Mouse (Mus musculus): Measurements from ENCODE around the gene Mier1. TPM values are rescaled to one million over a fixed set of nuclear protein-coding genes. Genes with fewer than 3 reads are reported as not detected.
A peak's percentile ranks its signal among the peaks of the same experiment; 100 is the strongest.

Mier1 gene
- polyA plus RNA-seq, 1 experiment from 2014 or later, result 26.6 TPM

GRCm38 (mm10) chr4:103199086-103199485, 84.9 kb downstream of the Mier1 start:
- no peaks in the 10 kb centered on the region for H3K27me3 ChIP-seq
- peaks cover 39% of the 10 kb centered on the region for H3K36me3 ChIP-seq (replicated peaks)
- H3K27ac ChIP-seq (replicated peaks), result no peak overlapping the region
- H3K9ac ChIP-seq, result no peak overlapping the region
- no peak overlapping the region for H3K4me3 ChIP-seq (replicated peaks)
- H3K4me2 ChIP-seq, result no peak overlapping the region
- WGBS (ENCODE audit: insufficient replicate concordance), result 68% methylated on average over 4 of the region's 4 CpGs
- no peak for ATAC-seq (ENCODE audit: insufficient read depth)
- no peaks in the 10 kb centered on the region for H3K4me1 ChIP-seq (replicated peaks)
- no peaks in the 10 kb centered on the region for H3K9me3 ChIP-seq (replicated peaks)

DNA sequence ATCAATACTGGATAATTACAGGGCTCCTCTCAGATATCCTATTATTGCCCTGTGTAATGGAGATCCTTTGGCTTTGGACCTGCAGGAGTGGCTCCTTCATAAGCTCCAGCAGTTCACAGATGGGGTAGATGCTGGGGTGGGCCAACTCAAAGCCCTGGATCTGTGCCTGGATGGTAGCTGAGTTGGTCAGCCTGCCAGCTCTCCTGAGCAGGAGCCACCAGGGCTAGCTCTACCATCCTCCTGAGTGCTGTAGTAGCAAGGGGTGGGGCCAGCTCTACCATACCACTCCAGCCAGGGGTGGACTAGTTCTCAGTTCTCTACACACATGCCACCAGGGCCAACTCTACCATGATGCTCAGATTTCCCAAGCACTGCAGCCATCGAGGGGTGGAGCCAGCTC, 85.9 kb downstream of the Mier1 start:
- Histone ChIP-seq H3K27ac (replicated peaks) (no peak overlapping the region), H3K27me3 (no peaks in the 10 kb centered on the region), H3K36me3 (replicated peaks) (peaks cover 45% of the 10 kb centered on the region), H3K9ac (no peak overlapping the region), H3K4me2 (no peak overlapping the region), H3K9me3 (replicated peaks) (no peaks in the 10 kb centered on the region), H3K4me1 (replicated peaks) (no peaks in the 10 kb centered on the region), H3K4me3 (replicated peaks) (no peak overlapping the region)
- no peak for ATAC-seq (ENCODE audit: insufficient read depth)
- 49% methylated on average over 1 of the region's 1 CpGs for WGBS (ENCODE audit: insufficient replicate concordance)

- Histone ChIP-seq H3K36me3 (replicated peaks) (peaks cover 50% of the 10 kb centered on the region), H3K4me2 (no peak overlapping the region), H3K27me3 (no peaks in the 10 kb centered on the region), H3K4me1 (replicated peaks) (no peaks in the 10 kb centered on the region), H3K9me3 (replicated peaks) (no peaks in the 10 kb centered on the region), H3K4me3 (replicated peaks) (no peak overlapping the region), H3K9ac (no peak overlapping the region), H3K27ac (replicated peaks) (no peak overlapping the region)
- ATAC-seq (ENCODE audit: insufficient read depth), result no peak
- WGBS (ENCODE audit: insufficient replicate concordance), result 78% methylated on average over 2 of the region's 2 CpGs
Observed at GRCm38 (mm10) chr4:103203646-103204045, 89.5 kb downstream of the Mier1 start.

DNA sequence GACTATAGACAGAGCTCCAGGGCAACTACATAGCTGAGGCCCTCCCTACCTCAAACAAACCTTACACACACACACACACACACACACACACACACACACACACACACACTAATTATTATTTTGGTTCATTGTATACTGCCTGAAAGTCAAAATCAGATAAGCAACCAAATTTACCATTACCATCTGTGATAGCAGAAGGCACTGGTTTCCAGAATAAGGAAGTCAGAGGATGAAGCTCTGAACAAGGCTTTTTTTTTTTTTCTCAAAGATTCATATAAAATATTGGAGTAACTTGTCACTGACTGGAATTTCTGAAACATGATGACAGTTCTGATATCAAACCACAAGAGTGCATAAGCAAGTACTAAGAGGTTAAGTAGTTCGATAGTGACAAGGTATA, 94.4 kb downstream of the Mier1 start:
- Histone ChIP-seq H3K4me1 (replicated peaks) (peaks cover 8% of the 10 kb centered on the region), H3K4me3 (replicated peaks) (no peak overlapping the region), H3K4me2 (no peak overlapping the region), H3K9ac (no peak overlapping the region), H3K9me3 (replicated peaks) (no peaks in the 10 kb centered on the region), H3K27ac (replicated peaks) (no peak overlapping the region), H3K36me3 (replicated peaks) (peaks cover 52% of the 10 kb centered on the region), H3K27me3 (no peaks in the 10 kb centered on the region)
- 58% methylated on average over 1 of the region's 1 CpGs for WGBS (ENCODE audit: insufficient replicate concordance)
- no peak for ATAC-seq (ENCODE audit: insufficient read depth)

GRCm38 (mm10) chr4:103213859-103214497, 99.8 kb downstream of the Mier1 start:
- peaks cover 29% of the 10 kb centered on the region for H3K4me1 ChIP-seq (replicated peaks)
- no peak for ATAC-seq (ENCODE audit: insufficient read depth)
- 4% methylated on average over 30 of the region's 30 CpGs for WGBS (ENCODE audit: insufficient replicate concordance)
- peak overlapping the region; percentile 95 for H3K4me2 ChIP-seq
- H3K27ac ChIP-seq (replicated peaks), result peak overlapping the region; percentile 90
- peak overlapping the region; percentile 92 for H3K9ac ChIP-seq
- H3K9me3 ChIP-seq (replicated peaks), result no peaks in the 10 kb centered on the region
- peaks cover 17% of the 10 kb centered on the region for H3K36me3 ChIP-seq (replicated peaks)
- peak overlapping the region; percentile 91 for H3K4me3 ChIP-seq (replicated peaks)
- no peaks in the 10 kb centered on the region for H3K27me3 ChIP-seq

DNA sequence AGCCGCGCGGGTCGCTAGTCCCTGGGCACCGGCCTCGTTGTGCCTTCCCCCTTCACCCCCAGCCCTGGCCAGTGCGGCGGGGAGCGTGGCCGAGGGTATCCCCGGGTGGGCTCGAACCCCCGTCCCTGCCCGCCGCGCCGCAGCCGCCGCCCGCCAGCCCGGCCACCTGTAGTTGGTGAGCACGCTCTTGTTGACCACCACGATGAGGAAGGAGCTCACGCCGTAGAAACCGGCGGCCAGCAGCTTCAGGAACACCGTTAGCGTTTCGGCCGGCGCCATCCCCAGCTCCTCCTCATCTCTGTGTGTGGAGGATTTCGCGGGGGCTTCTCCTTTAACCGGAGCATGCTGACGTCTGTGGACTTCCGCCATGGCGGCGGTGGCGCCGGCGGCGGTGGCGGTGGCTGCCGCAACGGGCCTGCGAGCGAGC, 100.3 kb downstream of the Mier1 start:
- Histone ChIP-seq H3K4me2 (peak overlapping the region; percentile 95), H3K4me3 (replicated peaks) (peak overlapping the region; percentile 91), H3K27me3 (no peaks in the 10 kb centered on the region), H3K27ac (replicated peaks) (peak overlapping the region; percentile 90), H3K36me3 (replicated peaks) (peaks cover 12% of the 10 kb centered on the region; the same call in 1 of the 2 replicates), H3K4me1 (replicated peaks) (peaks cover 29% of the 10 kb centered on the region), H3K9me3 (replicated peaks) (no peaks in the 10 kb centered on the region), H3K9ac (peak overlapping the region; percentile 92)
- WGBS (ENCODE audit: insufficient replicate concordance), result 0% methylated on average over 48 of the region's 48 CpGs
- ATAC-seq (ENCODE audit: insufficient read depth), result peak; percentile 65

Other genes with a start within 250 kb of the Mier1 start
- 0.21 TPM in 1 of 2 replicates, not detected in the other for gene Tctex1d1, start 135.8 kb upstream of the Mier1 start, polyA plus RNA-seq (2015; fragmentation: Nextera tagmentation; extraction: Ambion mirVana)
- gene Insl5, start 87.5 kb upstream of the Mier1 start, polyA plus RNA-seq (2015; fragmentation: Nextera tagmentation; extraction: Ambion mirVana), result not detected in 2 replicates
- 0.31 and 0.45 TPM in 2 replicates for gene Wdr78, start 165 bp downstream of the Mier1 start, polyA plus RNA-seq (2015; fragmentation: Nextera tagmentation; extraction: Ambion mirVana)
- gene Slc35d1, start 100.8 kb downstream of the Mier1 start, polyA plus RNA-seq (2015; fragmentation: Nextera tagmentation; extraction: Ambion mirVana), result 6.5 and 6.8 TPM in 2 replicates
- gene 4921539E11Rik, start 176.5 kb downstream of the Mier1 start, polyA plus RNA-seq (2015; fragmentation: Nextera tagmentation; extraction: Ambion mirVana), result not detected in 2 replicates
- gene Oma1, start 199.4 kb downstream of the Mier1 start, polyA plus RNA-seq (2015; fragmentation: Nextera tagmentation; extraction: Ambion mirVana), result 12.0 and 12.3 TPM in 2 replicates

Data from liver, embryonic 15.5 days (tissue).